Mouse (Mus musculus): ENCODE results near the gene Cpne7. TPM values are rescaled to one million over a fixed set of nuclear protein-coding genes. Genes with fewer than 3 reads are reported as not detected.
"Not testable (repeated sequence)": the region's sequence is repeated elsewhere in the genome, so short reads cannot be mapped to it uniquely, and the experiment has no call there.

Cpne7 gene
- polyA plus RNA-seq, 1 experiment from 2014 or later, result 2.1 TPM

GRCm38 (mm10) chr8:123101735-123102685 is 15.2 kb upstream of the Cpne7 start, which contains the start of gene Rpl13:
Gene Rpl13, plus strand, starts transcription at chr8:123102350.
- Histone ChIP-seq H3K4me2 (replicated peaks; ENCODE audit: low read depth, low read length) (peak within 1 kb of the TSS; percentile 90), H3K4me1 (ENCODE audit: insufficient read depth, low read length) (peaks cover 17% of the 10 kb centered on the region), H3K9me3 (ENCODE audit: low read length) (no peaks in the 10 kb centered on the region), H3K36me3 (ENCODE audit: insufficient read depth, low read length) (peaks cover 28% of the 10 kb centered on the region), H3K27me3 (ENCODE audit: insufficient read depth, low read length) (no peaks in the 10 kb centered on the region), H3K4me3 (ENCODE audit: low read length) (peak within 1 kb of the TSS; percentile 87), H3K27ac (ENCODE audit: low read length) (peak within 1 kb of the TSS; percentile 93), H3K9ac (replicated peaks; ENCODE audit: low read length) (peak within 1 kb of the TSS; percentile 97)
- peak; percentile 92 for ATAC-seq (ENCODE audit: low FRiP score, low TSS enrichment)
- WGBS, result under 1% methylated on average over 56 of the region's 56 CpGs

- H3K4me3 ChIP-seq (ENCODE audit: low read length), result peak overlapping the region; percentile 87
- H3K36me3 ChIP-seq (ENCODE audit: insufficient read depth, low read length), result peaks cover 28% of the 10 kb centered on the region
- peak overlapping the region; percentile 97 for H3K9ac ChIP-seq (replicated peaks; ENCODE audit: low read length)
- ATAC-seq (ENCODE audit: low FRiP score, low TSS enrichment), result 0 out of 2 replicates have a peak, but pooled peaks have one; percentile 3
- H3K27me3 ChIP-seq (ENCODE audit: insufficient read depth, low read length); H3K9me3 ChIP-seq (ENCODE audit: low read length): not testable (repeated sequence)
- WGBS, result under 1% methylated on average over 26 of the region's 26 CpGs
- peak overlapping the region; percentile 90 for H3K4me2 ChIP-seq (replicated peaks; ENCODE audit: low read depth, low read length)
- H3K4me1 ChIP-seq (ENCODE audit: insufficient read depth, low read length), result peaks cover 17% of the 10 kb centered on the region
- peak overlapping the region; percentile 93 for H3K27ac ChIP-seq (ENCODE audit: low read length)
These were observed 14.3 kb upstream of the Cpne7 start for GRCm38 (mm10) chr8:123102855-123103254.

- H3K27me3 ChIP-seq (ENCODE audit: insufficient read depth, low read length), result no peaks in the 10 kb centered on the region
- peaks cover 17% of the 10 kb centered on the region for H3K4me1 ChIP-seq (ENCODE audit: insufficient read depth, low read length)
- peak overlapping the region; percentile 90 for H3K4me2 ChIP-seq (replicated peaks; ENCODE audit: low read depth, low read length)
- H3K9ac ChIP-seq (replicated peaks; ENCODE audit: low read length), result peak overlapping the region; percentile 97
- ATAC-seq (ENCODE audit: low FRiP score, low TSS enrichment), result no peak
- no peaks in the 10 kb centered on the region for H3K9me3 ChIP-seq (ENCODE audit: low read length)
- peak overlapping the region; percentile 93 for H3K27ac ChIP-seq (ENCODE audit: low read length)
- 8% methylated on average over 14 of the region's 15 CpGs for WGBS
- H3K36me3 ChIP-seq (ENCODE audit: insufficient read depth, low read length), result peaks cover 28% of the 10 kb centered on the region
- H3K4me3 ChIP-seq (ENCODE audit: low read length), result peak overlapping the region; percentile 87
These were observed 13.9 kb upstream of the Cpne7 start for GRCm38 (mm10) chr8:123103285-123103684.

DNA sequence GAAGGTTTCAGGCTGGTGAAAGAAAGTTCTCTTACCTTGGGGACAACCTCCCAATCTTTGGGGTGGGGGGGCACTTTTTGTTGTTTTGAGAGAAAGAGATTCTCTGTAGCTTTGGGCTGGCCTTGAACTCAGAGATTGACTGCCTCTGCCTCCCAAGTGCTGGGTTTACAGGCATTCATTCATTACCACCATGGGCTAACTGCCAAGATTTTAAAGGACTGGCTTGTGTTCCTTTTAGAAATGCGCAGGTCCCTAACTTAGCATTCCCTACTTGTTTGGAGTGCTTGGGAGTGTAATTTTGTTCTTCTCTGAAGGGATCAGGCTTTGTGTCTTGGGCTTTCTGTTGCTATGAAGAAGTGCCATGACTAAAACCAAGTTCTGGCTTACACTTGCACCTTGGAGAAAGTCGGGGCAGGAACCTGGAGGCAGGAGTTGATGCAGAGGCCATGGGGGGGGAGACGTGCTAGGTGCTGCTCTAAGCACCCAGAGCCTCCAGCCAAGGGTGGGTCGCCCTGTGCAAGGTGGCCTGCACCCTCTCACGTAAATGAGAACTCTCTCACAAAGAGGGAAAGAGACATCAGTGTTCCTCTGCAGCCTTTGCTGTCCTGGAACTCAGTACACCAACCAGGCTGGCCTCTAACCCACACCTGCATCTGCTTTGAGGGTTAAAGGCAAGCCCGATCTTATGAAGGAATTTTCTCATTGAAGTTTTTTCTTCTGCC is 13.0 kb upstream of the Cpne7 start:
- Histone ChIP-seq H3K27me3 (ENCODE audit: insufficient read depth, low read length) (no peaks in the 10 kb centered on the region), H3K4me1 (ENCODE audit: insufficient read depth, low read length) (peaks cover 17% of the 10 kb centered on the region), H3K9ac (replicated peaks; ENCODE audit: low read length) (peak overlapping the region; percentile 97; the same call in 1 of the 2 replicates), H3K4me3 (ENCODE audit: low read length) (peak overlapping the region; percentile 87), H3K4me2 (replicated peaks; ENCODE audit: low read depth, low read length) (peak overlapping the region; percentile 90), H3K9me3 (ENCODE audit: low read length) (no peaks in the 10 kb centered on the region), H3K27ac (ENCODE audit: low read length) (peak overlapping the region; percentile 93), H3K36me3 (ENCODE audit: insufficient read depth, low read length) (peaks cover 28% of the 10 kb centered on the region)
- no peak for ATAC-seq (ENCODE audit: low FRiP score, low TSS enrichment)
- 87% methylated on average over 6 of the region's 6 CpGs for WGBS

DNA sequence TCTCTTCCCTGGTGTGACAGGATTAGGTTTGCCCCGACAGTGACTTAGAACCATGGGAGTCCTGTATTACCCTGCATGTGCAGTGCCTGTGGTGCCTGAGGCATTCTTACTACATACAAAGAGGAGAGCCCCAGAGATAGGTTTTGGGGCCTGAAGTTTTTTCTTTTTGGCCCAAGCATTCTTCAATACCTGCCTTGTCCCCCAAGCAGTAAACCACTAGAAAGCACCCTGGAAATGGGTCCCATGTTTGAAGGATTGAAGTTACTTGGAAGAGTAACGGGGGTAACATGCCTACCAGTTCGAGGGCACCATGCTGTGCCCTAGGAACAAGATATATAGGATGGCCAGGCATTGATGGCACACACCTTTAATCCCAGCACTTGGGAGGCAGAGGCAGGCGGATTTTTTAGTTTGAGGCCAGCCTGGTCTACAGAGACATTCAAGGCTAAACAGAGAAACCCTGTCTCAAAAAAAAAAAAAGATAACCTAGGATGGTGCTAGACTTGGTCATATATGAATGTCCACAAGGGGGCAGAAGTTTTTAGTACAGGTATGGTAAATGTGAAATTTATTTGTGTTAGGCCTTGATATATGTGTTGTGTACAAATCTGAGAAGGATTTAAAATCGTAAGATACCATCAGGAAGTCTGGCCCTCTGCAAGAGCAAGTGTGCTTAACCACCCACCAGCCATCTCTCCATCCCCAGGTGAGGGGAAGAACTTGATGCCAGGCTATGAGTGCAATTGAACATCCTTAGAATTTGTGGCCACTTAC is 11.4 kb upstream of the Cpne7 start:
- no peak overlapping the region for H3K4me3 ChIP-seq (ENCODE audit: low read length)
- H3K36me3 ChIP-seq (ENCODE audit: insufficient read depth, low read length), result peaks cover 28% of the 10 kb centered on the region
- H3K27ac ChIP-seq (ENCODE audit: low read length), result no peak overlapping the region
- no peaks in the 10 kb centered on the region for H3K9me3 ChIP-seq (ENCODE audit: low read length)
- no peak overlapping the region for H3K4me2 ChIP-seq (replicated peaks; ENCODE audit: low read depth, low read length)
- no peak for ATAC-seq (ENCODE audit: low FRiP score, low TSS enrichment)
- no peak overlapping the region for H3K9ac ChIP-seq (replicated peaks; ENCODE audit: low read length)
- WGBS, result 68% methylated on average over 5 of the region's 5 CpGs
- H3K27me3 ChIP-seq (ENCODE audit: insufficient read depth, low read length), result no peaks in the 10 kb centered on the region
- H3K4me1 ChIP-seq (ENCODE audit: insufficient read depth, low read length), result peaks cover 17% of the 10 kb centered on the region

- no peak overlapping the region for H3K9ac ChIP-seq (replicated peaks; ENCODE audit: low read length)
- ATAC-seq (ENCODE audit: low FRiP score, low TSS enrichment), result no peak
- WGBS, result 57% methylated on average over 2 of the region's 2 CpGs
- H3K36me3 ChIP-seq (ENCODE audit: insufficient read depth, low read length), result peaks cover 28% of the 10 kb centered on the region
- H3K27ac ChIP-seq (ENCODE audit: low read length), result no peak overlapping the region
- peaks cover 16% of the 10 kb centered on the region for H3K4me1 ChIP-seq (ENCODE audit: insufficient read depth, low read length)
- no peak overlapping the region for H3K4me2 ChIP-seq (replicated peaks; ENCODE audit: low read depth, low read length)
- no peaks in the 10 kb centered on the region for H3K27me3 ChIP-seq (ENCODE audit: insufficient read depth, low read length)
- H3K4me3 ChIP-seq (ENCODE audit: low read length), result no peak overlapping the region
- no peaks in the 10 kb centered on the region for H3K9me3 ChIP-seq (ENCODE audit: low read length)
These were observed 10.6 kb upstream of the Cpne7 start for GRCm38 (mm10) chr8:123106531-123106930.

GRCm38 (mm10) chr8:123108010-123108409 is 9.2 kb upstream of the Cpne7 start:
- no peaks in the 10 kb centered on the region for H3K9me3 ChIP-seq (ENCODE audit: low read length)
- H3K36me3 ChIP-seq (ENCODE audit: insufficient read depth, low read length), result peaks cover 28% of the 10 kb centered on the region
- H3K9ac ChIP-seq (replicated peaks; ENCODE audit: low read length), result no peak overlapping the region
- H3K27me3 ChIP-seq (ENCODE audit: insufficient read depth, low read length), result no peaks in the 10 kb centered on the region
- peaks cover 12% of the 10 kb centered on the region for H3K4me1 ChIP-seq (ENCODE audit: insufficient read depth, low read length)
- H3K4me2 ChIP-seq (replicated peaks; ENCODE audit: low read depth, low read length), result no peak overlapping the region
- no peak overlapping the region for H3K4me3 ChIP-seq (ENCODE audit: low read length)
- no peak for ATAC-seq (ENCODE audit: low FRiP score, low TSS enrichment)
- H3K27ac ChIP-seq (ENCODE audit: low read length), result no peak overlapping the region
- WGBS, result 68% methylated on average over 1 of the region's 1 CpGs

DNA sequence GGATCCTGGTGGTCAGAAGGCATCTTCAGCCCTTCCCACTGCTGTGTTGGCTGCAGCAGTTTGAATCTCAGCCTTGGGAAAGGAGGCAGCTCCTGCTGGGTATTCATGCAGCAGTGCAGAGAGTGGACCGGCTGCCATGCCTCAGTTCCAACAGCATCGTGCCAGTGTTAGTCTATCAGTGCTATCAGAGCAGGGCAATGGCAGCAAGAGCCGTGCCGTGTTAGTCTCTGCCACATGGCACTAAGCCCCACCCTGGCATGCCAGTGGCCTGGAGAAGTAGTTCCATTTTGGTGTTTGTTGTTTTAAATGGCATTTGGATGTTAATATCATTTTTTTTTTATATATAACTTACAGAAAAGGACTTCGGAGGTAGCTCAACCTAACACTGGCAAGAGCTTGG is 8.2 kb upstream of the Cpne7 start:
- ATAC-seq (ENCODE audit: low FRiP score, low TSS enrichment), result no peak
- Histone ChIP-seq H3K9me3 (ENCODE audit: low read length) (no peaks in the 10 kb centered on the region), H3K36me3 (ENCODE audit: insufficient read depth, low read length) (peaks cover 19% of the 10 kb centered on the region), H3K4me2 (replicated peaks; ENCODE audit: low read depth, low read length) (no peak overlapping the region), H3K4me1 (ENCODE audit: insufficient read depth, low read length) (peaks cover 5% of the 10 kb centered on the region), H3K27me3 (ENCODE audit: insufficient read depth, low read length) (no peaks in the 10 kb centered on the region), H3K4me3 (ENCODE audit: low read length) (no peak overlapping the region), H3K9ac (replicated peaks; ENCODE audit: low read length) (no peak overlapping the region), H3K27ac (ENCODE audit: low read length) (no peak overlapping the region)
- 92% methylated on average over 5 of the region's 5 CpGs for WGBS

DNA sequence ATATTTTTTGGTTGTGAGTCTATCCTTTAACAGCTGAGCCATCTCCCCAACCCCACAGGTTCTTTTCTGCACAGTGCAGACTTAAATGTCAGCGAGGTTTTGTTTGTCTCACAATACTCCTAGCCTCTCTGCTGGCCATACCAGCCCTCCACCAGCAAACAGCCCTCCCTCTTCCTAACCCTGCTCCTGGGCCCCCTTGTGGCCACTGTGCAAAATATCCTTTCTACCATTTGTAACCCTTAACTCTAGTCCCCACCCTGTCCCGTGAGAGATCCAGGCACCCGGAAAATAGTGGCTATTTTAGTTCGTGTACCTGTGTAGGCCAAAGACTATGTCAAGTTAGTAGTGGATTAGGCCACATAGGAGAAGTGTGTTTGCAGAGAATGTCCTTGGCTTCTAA is 6.5 kb upstream of the Cpne7 start:
- no peak overlapping the region for H3K9ac ChIP-seq (replicated peaks; ENCODE audit: low read length)
- no peak overlapping the region for H3K4me2 ChIP-seq (replicated peaks; ENCODE audit: low read depth, low read length)
- peaks cover 2% of the 10 kb centered on the region for H3K36me3 ChIP-seq (ENCODE audit: insufficient read depth, low read length)
- whole genome bisulfite sequencing, result 14% methylated on average over 4 of the region's 4 CpGs
- H3K4me1 ChIP-seq (ENCODE audit: insufficient read depth, low read length), result no peaks in the 10 kb centered on the region
- H3K9me3 ChIP-seq (ENCODE audit: low read length), result no peaks in the 10 kb centered on the region
- peaks cover 1% of the 10 kb centered on the region for H3K27me3 ChIP-seq (ENCODE audit: insufficient read depth, low read length)
- H3K4me3 ChIP-seq (ENCODE audit: low read length), result no peak overlapping the region
- peak; percentile 55; the same call in 1 of the 2 replicates for ATAC-seq (ENCODE audit: low FRiP score, low TSS enrichment)
- no peak overlapping the region for H3K27ac ChIP-seq (ENCODE audit: low read length)
